Mouse (Mus musculus) midbrain, embryonic 11.5 days (tissue): Measurements from ENCODE around the gene Crcp. TPM values are rescaled to one million over a fixed set of nuclear protein-coding genes. Genes with fewer than 3 reads are reported as not detected.

Source experiments
- ATAC-seq: fragments of 200-750 bp; cut with Nextera tagmentation; 2 replicates; pipeline ENCODE4 v1.8.0; 2017; ENCODE audit warnings: moderate TSS enrichment, moderate library complexity; ENCODE audit not compliant: low FRiP score
- DNase-seq: peaks from one replicate; pipeline ENCODE4 v3.0.0; 2015; ENCODE audit warnings: low spot score; ENCODE audit errors: missing footprints
- H3K27ac ChIP-seq: fragments of 300-500 bp; sonication (generic); 2 replicates; pipeline ENCODE4 v1.5.1; 2014; ENCODE audit warnings: low read depth, low read length
- H3K27me3 ChIP-seq: fragments of 300-500 bp; sonication (generic); 2 replicates; pipeline ENCODE4 v1.6.1; 2014; ENCODE audit warnings: mild to moderate bottlenecking, low read length, moderate library complexity, mixed read lengths; ENCODE audit not compliant: control insufficient read depth, insufficient read depth
- H3K36me3 ChIP-seq: fragments of 300-500 bp; sonication (generic); 2 replicates; pipeline ENCODE4 v1.6.1; 2014; ENCODE audit warnings: mild to moderate bottlenecking, low read length, moderate library complexity, mixed read lengths; ENCODE audit not compliant: control insufficient read depth, insufficient read depth
- H3K4me1 ChIP-seq: fragments of 300-500 bp; sonication (generic); 2 replicates; pipeline ENCODE4 v1.6.1; 2014; ENCODE audit warnings: low read length; ENCODE audit not compliant: control insufficient read depth, insufficient read depth
- H3K4me2 ChIP-seq: fragments of 300-500 bp; sonication (generic); 2 replicates; pipeline ENCODE4 v1.6.1; 2014; ENCODE audit warnings: mild to moderate bottlenecking, moderate library complexity
- H3K4me3 ChIP-seq: fragments of 300-500 bp; sonication (generic); 2 replicates; pipeline ENCODE4 v1.5.1; 2014; ENCODE audit warnings: low read depth, low read length
- H3K9ac ChIP-seq: fragments of 300-500 bp; sonication (generic); 2 replicates; pipeline ENCODE4 v1.6.1; 2014; ENCODE audit warnings: low read length
- H3K9me3 ChIP-seq: fragments of 300-500 bp; sonication (generic); 2 replicates; pipeline ENCODE4 v1.6.1; 2016; ENCODE audit warnings: low read length; ENCODE audit not compliant: control insufficient read depth
- WGBS: fragments of 180-500 bp; shearing (Covaris S2); extraction: QIAGEN DNeasy Blood & Tissue Kit; methylation state at CpG from one replicate; pipeline ENCODE4 v1.1.7; 2014; 5-methylcytosine and 5-hydroxymethylcytosine counted together
- polyA plus RNA-seq: library from polyadenylated mRNA; unstranded; fragments of >200 nt; fragmentation: Nextera tagmentation; extraction: Ambion mirVana; gene quantifications from 2 replicates; pipeline ENCODE4 v1.2.1, GENCODE M21; 2014

Crcp gene
- polyA plus RNA-seq, 1 experiment from 2014 or later, result 42.7 TPM

- Histone ChIP-seq H3K4me3 (no peak overlapping the region), H3K4me1 (no peaks in the 10 kb centered on the region), H3K4me2 (no peak overlapping the region), H3K36me3 (peaks cover 14% of the 10 kb centered on the region), H3K9me3 (no peaks in the 10 kb centered on the region), H3K9ac (no peak overlapping the region), H3K27ac (no peak overlapping the region), H3K27me3 (no peaks in the 10 kb centered on the region)
- ATAC-seq (no peak), DNase-seq (peak; percentile 82)
- WGBS, result 79% methylated on average over 6 of the region's 6 CpGs
Observed at GRCm38 (mm10) chr5:130047013-130047412, 17.9 kb downstream of the Crcp start.

- 85% methylated on average over 15 of the region's 15 CpGs for WGBS
- Histone ChIP-seq H3K36me3 (peaks cover 6% of the 10 kb centered on the region; the same call in 1 of the 2 replicates), H3K4me1 (no peaks in the 10 kb centered on the region), H3K4me2 (no peak overlapping the region), H3K27me3 (no peaks in the 10 kb centered on the region), H3K9ac (no peak overlapping the region), H3K4me3 (no peak overlapping the region), H3K9me3 (no peaks in the 10 kb centered on the region), H3K27ac (no peak overlapping the region; the same call in 1 of the 2 replicates)
- ATAC-seq, result no peak
- DNase-seq, result peak; percentile 79
Observed at GRCm38 (mm10) chr5:130048786-130049520, 19.9 kb downstream of the Crcp start.

GRCm38 (mm10) chr5:130050416-130050815 lies 21.3 kb downstream of the Crcp start:
- ATAC-seq (no peak), DNase-seq (peak; percentile 82)
- no peak overlapping the region for H3K27ac ChIP-seq
- H3K27me3 ChIP-seq, result no peaks in the 10 kb centered on the region
- H3K9ac ChIP-seq, result no peak overlapping the region
- WGBS, result 44% methylated on average over 6 of the region's 6 CpGs
- no peak overlapping the region for H3K4me2 ChIP-seq
- peaks cover 6% of the 10 kb centered on the region; the same call in 1 of the 2 replicates for H3K36me3 ChIP-seq
- no peaks in the 10 kb centered on the region for H3K9me3 ChIP-seq
- H3K4me1 ChIP-seq, result no peaks in the 10 kb centered on the region
- H3K4me3 ChIP-seq, result no peak overlapping the region

- no peak for ATAC-seq
- no peak overlapping the region for H3K4me3 ChIP-seq
- peaks cover 6% of the 10 kb centered on the region; the same call in 1 of the 2 replicates for H3K36me3 ChIP-seq
- H3K9me3 ChIP-seq, result no peaks in the 10 kb centered on the region
- no peaks in the 10 kb centered on the region for H3K4me1 ChIP-seq
- no peak overlapping the region for H3K9ac ChIP-seq
- H3K27me3 ChIP-seq, result no peaks in the 10 kb centered on the region
- DNase-seq, result peak; percentile 62
- no peak overlapping the region for H3K4me2 ChIP-seq
- WGBS, result 84% methylated on average over 15 of the region's 15 CpGs
- H3K27ac ChIP-seq, result no peak overlapping the region
Observed at GRCm38 (mm10) chr5:130051073-130051860, 22.2 kb downstream of the Crcp start.

- Histone ChIP-seq H3K4me2 (no peak overlapping the region), H3K4me3 (no peak overlapping the region), H3K4me1 (no peaks in the 10 kb centered on the region), H3K9ac (no peak overlapping the region), H3K27me3 (no peaks in the 10 kb centered on the region), H3K9me3 (no peaks in the 10 kb centered on the region), H3K36me3 (peaks cover 2% of the 10 kb centered on the region; the same call in 1 of the 2 replicates), H3K27ac (no peak overlapping the region)
- ATAC-seq, result no peak
- 67% methylated on average over 5 of the region's 5 CpGs for WGBS
- peak; percentile 59 for DNase-seq
Observed at GRCm38 (mm10) chr5:130052510-130052909, 23.4 kb downstream of the Crcp start.

GRCm38 (mm10) chr5:130052955-130053354 lies 23.9 kb downstream of the Crcp start:
- no peak for DNase-seq
- H3K4me2 ChIP-seq, result no peak overlapping the region
- no peak for ATAC-seq
- H3K36me3 ChIP-seq, result 0 out of 2 replicates have a peak, but pooled peaks cover 2% of the 10 kb centered on the region
- no peak overlapping the region for H3K9ac ChIP-seq
- no peak overlapping the region for H3K4me3 ChIP-seq
- H3K4me1 ChIP-seq, result no peaks in the 10 kb centered on the region
- no peaks in the 10 kb centered on the region for H3K27me3 ChIP-seq
- WGBS, result 91% methylated on average over 6 of the region's 6 CpGs
- H3K27ac ChIP-seq, result no peak overlapping the region
- no peaks in the 10 kb centered on the region for H3K9me3 ChIP-seq

- Histone ChIP-seq H3K4me1 (no peaks in the 10 kb centered on the region; the same call in 1 of the 2 replicates), H3K27ac (no peak overlapping the region), H3K9ac (no peak overlapping the region), H3K9me3 (no peaks in the 10 kb centered on the region), H3K4me2 (no peak overlapping the region), H3K36me3 (peaks cover 3% of the 10 kb centered on the region; the same call in 1 of the 2 replicates), H3K4me3 (no peak overlapping the region), H3K27me3 (no peaks in the 10 kb centered on the region)
- 89% methylated on average over 4 of the region's 4 CpGs for WGBS
- no peak for ATAC-seq
- DNase-seq, result peak; percentile 12
Observed at GRCm38 (mm10) chr5:130055688-130056087, 26.6 kb downstream of the Crcp start.

- Histone ChIP-seq H3K4me2 (no peak overlapping the region), H3K4me3 (no peak overlapping the region), H3K4me1 (no peaks in the 10 kb centered on the region; the same call in 1 of the 2 replicates), H3K36me3 (peaks cover 3% of the 10 kb centered on the region; the same call in 1 of the 2 replicates), H3K27me3 (no peaks in the 10 kb centered on the region), H3K9me3 (no peaks in the 10 kb centered on the region), H3K9ac (no peak overlapping the region), H3K27ac (no peak overlapping the region)
- DNase-seq (peak; percentile 74), ATAC-seq (no peak)
- 93% methylated on average over 2 of the region's 2 CpGs for WGBS
Observed at GRCm38 (mm10) chr5:130056303-130056702, 27.2 kb downstream of the Crcp start.
